Mouse (Mus musculus): Measurements from ENCODE around the gene Ryr2. TPM values are rescaled to one million over a fixed set of nuclear protein-coding genes. Genes with fewer than 3 reads are reported as not detected.

Gene Ryr2
- total and polyA plus RNA-seq, 2 experiments = under 0.01 TPM; not detected in 1

GRCm38 (mm10) chr13:11790536-11790935 lies 316.2 kb downstream of the Ryr2 start:
- Histone ChIP-seq H3K9ac (ENCODE audit: low read depth, low read length) (no peak overlapping the region), H3K27ac (replicated peaks; ENCODE audit: insufficient read depth, low read depth, low read length) (no peak overlapping the region), H3K27me3 (ENCODE audit: control insufficient read depth, insufficient read depth, low read length) (no peaks in the 10 kb centered on the region), H3K4me3 (ENCODE audit: insufficient read depth, low read depth, low read length) (no peak overlapping the region), H3K4me1 (ENCODE audit: control insufficient read depth, insufficient read depth, low read length) (no peaks in the 10 kb centered on the region), H3K79me2 (ENCODE audit: control insufficient read depth, insufficient read depth, low read length) (no peaks in the 10 kb centered on the region), H3K36me3 (ENCODE audit: control insufficient read depth, insufficient read depth, low read length) (no peaks in the 10 kb centered on the region)
- 40% methylated on average over 5 of the region's 5 CpGs for WGBS
- no peak for DNase-seq (ENCODE audit: extremely low read depth, low read depth, low spot score)
- TF ChIP-seq CTCF (IDR thresholded peaks at IDR 0.05; ENCODE audit: low read depth, low read length) (no peak), POLR2A (IDR thresholded peaks at IDR 0.05; ENCODE audit: extremely low read depth, insufficient read depth, low read length) (no peak)

GRCm38 (mm10) chr13:11782411-11783155 lies 324.2 kb downstream of the Ryr2 start:
- Histone ChIP-seq H3K4me1 (ENCODE audit: control insufficient read depth, insufficient read depth, low read length) (no peaks in the 10 kb centered on the region), H3K36me3 (ENCODE audit: control insufficient read depth, insufficient read depth, low read length) (no peaks in the 10 kb centered on the region), H3K27ac (replicated peaks; ENCODE audit: insufficient read depth, low read depth, low read length) (no peak overlapping the region), H3K4me3 (ENCODE audit: insufficient read depth, low read depth, low read length) (no peak overlapping the region), H3K27me3 (ENCODE audit: control insufficient read depth, insufficient read depth, low read length) (no peaks in the 10 kb centered on the region), H3K79me2 (ENCODE audit: control insufficient read depth, insufficient read depth, low read length) (no peaks in the 10 kb centered on the region), H3K9ac (ENCODE audit: low read depth, low read length) (no peak overlapping the region)
- TF ChIP-seq POLR2A (IDR thresholded peaks at IDR 0.05; ENCODE audit: extremely low read depth, insufficient read depth, low read length) (no peak), CTCF (IDR thresholded peaks at IDR 0.05; ENCODE audit: low read depth, low read length) (no peak)
- no peak for DNase-seq (ENCODE audit: extremely low read depth, low read depth, low spot score)
- WGBS = 73% methylated on average over 3 of the region's 3 CpGs

- Histone ChIP-seq H3K36me3 (ENCODE audit: control insufficient read depth, insufficient read depth, low read length) (no peaks in the 10 kb centered on the region), H3K27ac (replicated peaks; ENCODE audit: insufficient read depth, low read depth, low read length) (no peak overlapping the region), H3K27me3 (ENCODE audit: control insufficient read depth, insufficient read depth, low read length) (no peaks in the 10 kb centered on the region), H3K4me1 (ENCODE audit: control insufficient read depth, insufficient read depth, low read length) (no peaks in the 10 kb centered on the region), H3K9ac (ENCODE audit: low read depth, low read length) (no peak overlapping the region), H3K4me3 (ENCODE audit: insufficient read depth, low read depth, low read length) (no peak overlapping the region), H3K79me2 (ENCODE audit: control insufficient read depth, insufficient read depth, low read length) (no peaks in the 10 kb centered on the region)
- no peak for DNase-seq (ENCODE audit: extremely low read depth, low read depth, low spot score)
- 39% methylated on average over 2 of the region's 2 CpGs for WGBS
- TF ChIP-seq POLR2A (IDR thresholded peaks at IDR 0.05; ENCODE audit: extremely low read depth, insufficient read depth, low read length) = no peak
- no peak for TF ChIP-seq CTCF (IDR thresholded peaks at IDR 0.05; ENCODE audit: low read depth, low read length)
Measured at GRCm38 (mm10) chr13:11781065-11781464, 325.7 kb downstream of the Ryr2 start.

- no peaks in the 10 kb centered on the region for H3K27me3 ChIP-seq (ENCODE audit: control insufficient read depth, insufficient read depth, low read length)
- no peak overlapping the region for H3K27ac ChIP-seq (replicated peaks; ENCODE audit: insufficient read depth, low read depth, low read length)
- no peaks in the 10 kb centered on the region for H3K36me3 ChIP-seq (ENCODE audit: control insufficient read depth, insufficient read depth, low read length)
- no peaks in the 10 kb centered on the region for H3K79me2 ChIP-seq (ENCODE audit: control insufficient read depth, insufficient read depth, low read length)
- 79% methylated on average over 6 of the region's 6 CpGs for WGBS
- TF ChIP-seq CTCF (IDR thresholded peaks at IDR 0.05; ENCODE audit: low read depth, low read length) (no peak), POLR2A (IDR thresholded peaks at IDR 0.05; ENCODE audit: extremely low read depth, insufficient read depth, low read length) (no peak)
- H3K4me3 ChIP-seq (ENCODE audit: insufficient read depth, low read depth, low read length) = no peak overlapping the region
- no peak for DNase-seq (ENCODE audit: extremely low read depth, low read depth, low spot score)
- H3K9ac ChIP-seq (ENCODE audit: low read depth, low read length) = no peak overlapping the region
- H3K4me1 ChIP-seq (ENCODE audit: control insufficient read depth, insufficient read depth, low read length) = no peaks in the 10 kb centered on the region
Measured at GRCm38 (mm10) chr13:11777726-11778125, 329.0 kb downstream of the Ryr2 start.

- Histone ChIP-seq H3K4me1 (ENCODE audit: control insufficient read depth, insufficient read depth, low read length) (no peaks in the 10 kb centered on the region), H3K9ac (ENCODE audit: low read depth, low read length) (no peak overlapping the region), H3K79me2 (ENCODE audit: control insufficient read depth, insufficient read depth, low read length) (no peaks in the 10 kb centered on the region), H3K36me3 (ENCODE audit: control insufficient read depth, insufficient read depth, low read length) (no peaks in the 10 kb centered on the region), H3K4me3 (ENCODE audit: insufficient read depth, low read depth, low read length) (no peak overlapping the region), H3K27ac (replicated peaks; ENCODE audit: insufficient read depth, low read depth, low read length) (no peak overlapping the region), H3K27me3 (ENCODE audit: control insufficient read depth, insufficient read depth, low read length) (no peaks in the 10 kb centered on the region)
- DNase-seq (ENCODE audit: extremely low read depth, low read depth, low spot score) = no peak
- WGBS = 91% methylated on average over 8 of the region's 8 CpGs
- TF ChIP-seq POLR2A (IDR thresholded peaks at IDR 0.05; ENCODE audit: extremely low read depth, insufficient read depth, low read length) (no peak), CTCF (IDR thresholded peaks at IDR 0.05; ENCODE audit: low read depth, low read length) (no peak)
Measured at GRCm38 (mm10) chr13:11772173-11772572, 334.6 kb downstream of the Ryr2 start.

GRCm38 (mm10) chr13:11766899-11767298 lies 339.8 kb downstream of the Ryr2 start:
- no peak overlapping the region for H3K4me3 ChIP-seq (ENCODE audit: insufficient read depth, low read depth, low read length)
- H3K9ac ChIP-seq (ENCODE audit: low read depth, low read length) = no peak overlapping the region
- no peaks in the 10 kb centered on the region for H3K4me1 ChIP-seq (ENCODE audit: control insufficient read depth, insufficient read depth, low read length)
- no peaks in the 10 kb centered on the region for H3K27me3 ChIP-seq (ENCODE audit: control insufficient read depth, insufficient read depth, low read length)
- no peak for DNase-seq (ENCODE audit: extremely low read depth, low read depth, low spot score)
- 58% methylated on average over 2 of the region's 2 CpGs for WGBS
- H3K27ac ChIP-seq (replicated peaks; ENCODE audit: insufficient read depth, low read depth, low read length) = no peak overlapping the region
- H3K79me2 ChIP-seq (ENCODE audit: control insufficient read depth, insufficient read depth, low read length) = no peaks in the 10 kb centered on the region
- TF ChIP-seq CTCF (IDR thresholded peaks at IDR 0.05; ENCODE audit: low read depth, low read length) (no peak), POLR2A (IDR thresholded peaks at IDR 0.05; ENCODE audit: extremely low read depth, insufficient read depth, low read length) (no peak)
- no peaks in the 10 kb centered on the region for H3K36me3 ChIP-seq (ENCODE audit: control insufficient read depth, insufficient read depth, low read length)
